22 mouse cellular contexts compared by ENCODE assay signal in the genomic region with DNA sequence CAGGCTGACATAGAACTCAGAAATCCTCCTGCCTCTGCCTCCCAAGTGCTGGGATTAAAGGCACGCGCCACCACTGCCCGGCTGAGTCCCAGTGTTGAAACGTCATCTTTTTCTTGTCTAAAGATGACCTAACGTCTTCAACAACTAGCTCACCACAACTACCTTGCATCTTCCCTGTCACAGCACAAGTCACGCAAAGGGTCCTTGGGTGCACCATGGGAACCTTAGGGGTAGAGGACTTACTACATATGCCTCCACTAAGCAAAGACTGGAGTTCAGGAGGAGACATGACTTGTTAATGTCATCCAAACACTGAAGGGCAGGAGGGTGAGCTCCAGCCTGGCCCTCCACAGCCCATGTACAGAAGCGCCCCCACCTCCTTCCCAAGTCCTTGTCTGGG.
"Had no signal": no experiment of that assay in that cellular context is flagged by ENCODE, and none has a peak within 500 bp of the region (broad histone marks: within the 10 kb centered on the region; RNA-seq: fewer than 3 reads in every experiment).

No protein-coding gene starts in this region.

- H3K9me3 ChIP-seq: limb, embryonic 10.5 days; limb, embryonic 12.5 days; limb, embryonic 13.5 days; limb, embryonic 15.5 days; liver, embryonic 12.5 days; liver, embryonic 13.5 days; liver, embryonic 15.5 days; lung, embryonic 15.5 days; megakaryocyte, embryonic 14.5 days; midbrain, embryonic 12.5 days; midbrain, embryonic 13.5 days; midbrain, embryonic 15.5 days; neural tube, embryonic 12.5 days had no signal

- ATAC-seq: liver, embryonic 12.5 days; midbrain, embryonic 13.5 days; midbrain, embryonic 15.5 days; midbrain, embryonic 16.5 days had no signal

- H3K4me3 ChIP-seq: left cerebral cortex, adult 2 months; limb, embryonic 10.5 days; limb, embryonic 12.5 days; limb, embryonic 13.5 days; limb, embryonic 15.5 days; liver, embryonic 12.5 days; liver, embryonic 13.5 days; liver, embryonic 15.5 days; lung, embryonic 15.5 days; megakaryocyte, embryonic 14.5 days; midbrain, embryonic 12.5 days; midbrain, embryonic 13.5 days; midbrain, embryonic 15.5 days; myocyte; neural tube, embryonic 12.5 days had no signal

- H3K27me3 ChIP-seq: limb, embryonic 12.5 days; limb, embryonic 13.5 days; limb, embryonic 15.5 days; liver, embryonic 12.5 days; liver, embryonic 13.5 days; liver, embryonic 15.5 days; lung, embryonic 15.5 days; megakaryocyte, embryonic 14.5 days; midbrain, embryonic 13.5 days; midbrain, embryonic 15.5 days; neural tube, embryonic 12.5 days had no signal

- H3K4me2 ChIP-seq: limb, embryonic 12.5 days; limb, embryonic 13.5 days; limb, embryonic 15.5 days; liver, embryonic 12.5 days; liver, embryonic 13.5 days; liver, embryonic 15.5 days; lung, embryonic 14.5 days; lung, embryonic 15.5 days; midbrain, embryonic 12.5 days; midbrain, embryonic 13.5 days; midbrain, embryonic 15.5 days; neural tube, embryonic 12.5 days had no signal

- DNase-seq: left cerebral cortex, postnatal 4 days; liver; liver, embryonic 13.5 days; midbrain, embryonic 14.5 days had no signal

- H3K27ac ChIP-seq: left cerebral cortex, adult 2 months; limb, embryonic 10.5 days; limb, embryonic 13.5 days; liver, embryonic 12.5 days; liver, embryonic 13.5 days; liver, embryonic 14.5 days; liver, embryonic 15.5 days; lung, embryonic 15.5 days; macrophage; midbrain, embryonic 12.5 days; midbrain, embryonic 13.5 days; midbrain, embryonic 15.5 days; neural tube, embryonic 12.5 days had no signal

- H3K9ac ChIP-seq: limb, embryonic 12.5 days; limb, embryonic 13.5 days; limb, embryonic 15.5 days; liver, embryonic 12.5 days; liver, embryonic 13.5 days; liver, embryonic 14.5 days; liver, embryonic 15.5 days; lung, embryonic 14.5 days; lung, embryonic 15.5 days; midbrain, embryonic 12.5 days; midbrain, embryonic 13.5 days; midbrain, embryonic 15.5 days; neural tube, embryonic 12.5 days had no signal
